Mouse (Mus musculus): ENCODE results near the gene Cd200r2. TPM values are rescaled to one million over a fixed set of nuclear protein-coding genes. Genes with fewer than 3 reads are reported as not detected.
A peak's percentile ranks its signal among the peaks of the same experiment; 100 is the strongest.

Cd200r2 gene
- polyA plus RNA-seq, 1 experiment from 2014 or later, result 0.06 TPM

DNA sequence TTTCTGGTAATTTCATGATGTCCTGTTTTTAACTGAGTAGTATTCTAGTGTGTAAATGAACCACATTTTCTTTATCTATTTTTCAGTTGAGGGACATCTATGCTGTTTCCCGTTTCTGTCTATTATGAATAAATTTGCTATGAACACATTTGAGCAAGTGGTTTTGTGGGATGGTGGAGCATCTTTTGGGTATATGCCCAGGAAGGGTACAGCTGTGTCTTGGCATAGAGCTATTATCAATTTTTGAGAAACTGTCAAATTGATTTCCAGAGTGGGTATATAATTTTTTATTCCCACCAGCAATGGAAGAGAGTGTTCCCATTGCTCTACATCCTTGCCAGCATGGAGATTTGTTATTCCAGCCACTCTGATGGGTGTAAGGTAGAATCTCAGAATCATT is 65.1 kb downstream of the Cd200r2 start:
- no peaks in the 10 kb centered on the region for H3K36me3 ChIP-seq (ENCODE audit: control insufficient read depth, insufficient read depth)
- H3K27me3 ChIP-seq (ENCODE audit: control insufficient read depth, insufficient read depth, low read depth, low read length), result no peaks in the 10 kb centered on the region
- no peak for ATAC-seq (ENCODE audit: low read depth)
- no peaks in the 10 kb centered on the region for H3K4me1 ChIP-seq (ENCODE audit: control insufficient read depth, low read depth, low read length)
- H3K4me2 ChIP-seq (ENCODE audit: low read depth, low read length), result no peak overlapping the region
- no peaks in the 10 kb centered on the region for H3K9me3 ChIP-seq (replicated peaks; ENCODE audit: control insufficient read depth, low read length)
- no peak overlapping the region for H3K4me3 ChIP-seq (ENCODE audit: low read depth, low read length)
- no peak overlapping the region for H3K9ac ChIP-seq (ENCODE audit: low read depth, low read length)
- WGBS (ENCODE audit: insufficient replicate concordance), result 56% methylated on average over 1 of the region's 1 CpGs
- H3K27ac ChIP-seq (ENCODE audit: low read length), result no peak overlapping the region

GRCm38 (mm10) chr16:44943468-44943867 is 76.6 kb downstream of the Cd200r2 start, which contains the start of gene Cd200r3:
Gene Cd200r3 (plus strand): TSS chr16:44943678.
- WGBS (ENCODE audit: insufficient replicate concordance), result 10% methylated on average over 3 of the region's 3 CpGs
- no peak for ATAC-seq (ENCODE audit: low read depth)

GRCm38 (mm10) chr16:44951360-44952114 is 84.6 kb downstream of the Cd200r2 start:
- Histone ChIP-seq H3K36me3 (ENCODE audit: control insufficient read depth, insufficient read depth) (no peaks in the 10 kb centered on the region), H3K4me1 (ENCODE audit: control insufficient read depth, low read depth, low read length) (no peaks in the 10 kb centered on the region), H3K27ac (ENCODE audit: low read length) (no peak overlapping the region), H3K9ac (ENCODE audit: low read depth, low read length) (no peak overlapping the region), H3K27me3 (ENCODE audit: control insufficient read depth, insufficient read depth, low read depth, low read length) (no peaks in the 10 kb centered on the region), H3K9me3 (replicated peaks; ENCODE audit: control insufficient read depth, low read length) (no peaks in the 10 kb centered on the region), H3K4me2 (ENCODE audit: low read depth, low read length) (no peak overlapping the region), H3K4me3 (ENCODE audit: low read depth, low read length) (no peak overlapping the region)
- 42% methylated on average over 4 of the region's 4 CpGs for WGBS (ENCODE audit: insufficient replicate concordance)
- ATAC-seq (ENCODE audit: low read depth), result no peak

More at GRCm38 (mm10) chr16:44943468-44943867, 76.6 kb downstream of the Cd200r2 start, which contains the start of gene Cd200r3:
- Histone ChIP-seq H3K27me3 (ENCODE audit: control insufficient read depth, insufficient read depth, low read depth, low read length) (no peaks in the 10 kb centered on the region), H3K27ac (ENCODE audit: low read length) (no peak within 1 kb of the TSS), H3K9me3 (replicated peaks; ENCODE audit: control insufficient read depth, low read length) (no peaks in the 10 kb centered on the region), H3K4me2 (ENCODE audit: low read depth, low read length) (no peak within 1 kb of the TSS), H3K9ac (ENCODE audit: low read depth, low read length) (no peak within 1 kb of the TSS), H3K36me3 (ENCODE audit: control insufficient read depth, insufficient read depth) (no peaks in the 10 kb centered on the region), H3K4me1 (ENCODE audit: control insufficient read depth, low read depth, low read length) (no peaks in the 10 kb centered on the region), H3K4me3 (ENCODE audit: low read depth, low read length) (no peak within 1 kb of the TSS)

DNA sequence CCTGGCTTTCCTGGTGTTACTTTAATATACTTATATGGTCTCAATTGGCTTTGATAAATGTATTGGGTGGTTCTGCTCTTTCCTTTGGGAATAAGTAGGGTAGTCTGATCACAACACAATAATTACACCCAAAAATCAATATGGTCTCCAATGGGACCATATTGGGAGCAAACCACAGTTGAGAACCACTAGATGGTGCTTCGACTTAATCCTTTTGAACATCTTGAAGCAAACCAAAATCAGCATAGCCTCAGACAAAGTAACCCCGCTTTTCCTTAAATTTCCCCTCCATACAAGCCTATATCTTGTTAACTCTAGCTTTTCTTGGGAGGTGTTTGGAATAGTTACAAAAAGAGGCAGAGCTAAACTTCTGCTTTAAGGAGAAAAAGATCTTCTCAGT is 95.4 kb downstream of the Cd200r2 start:
- no peak overlapping the region for H3K4me3 ChIP-seq (ENCODE audit: low read depth, low read length)
- no peak overlapping the region for H3K4me2 ChIP-seq (ENCODE audit: low read depth, low read length)
- H3K27ac ChIP-seq (ENCODE audit: low read length), result no peak overlapping the region
- no peaks in the 10 kb centered on the region for H3K27me3 ChIP-seq (ENCODE audit: control insufficient read depth, insufficient read depth, low read depth, low read length)
- no peak overlapping the region for H3K9ac ChIP-seq (ENCODE audit: low read depth, low read length)
- H3K4me1 ChIP-seq (ENCODE audit: control insufficient read depth, low read depth, low read length), result peaks cover 2% of the 10 kb centered on the region; the same call in 1 of the 2 replicates
- no peaks in the 10 kb centered on the region for H3K36me3 ChIP-seq (ENCODE audit: control insufficient read depth, insufficient read depth)
- WGBS (ENCODE audit: insufficient replicate concordance), result 51% methylated on average over 2 of the region's 2 CpGs
- H3K9me3 ChIP-seq (replicated peaks; ENCODE audit: control insufficient read depth, low read length), result no peaks in the 10 kb centered on the region
- ATAC-seq (ENCODE audit: low read depth), result no peak

DNA sequence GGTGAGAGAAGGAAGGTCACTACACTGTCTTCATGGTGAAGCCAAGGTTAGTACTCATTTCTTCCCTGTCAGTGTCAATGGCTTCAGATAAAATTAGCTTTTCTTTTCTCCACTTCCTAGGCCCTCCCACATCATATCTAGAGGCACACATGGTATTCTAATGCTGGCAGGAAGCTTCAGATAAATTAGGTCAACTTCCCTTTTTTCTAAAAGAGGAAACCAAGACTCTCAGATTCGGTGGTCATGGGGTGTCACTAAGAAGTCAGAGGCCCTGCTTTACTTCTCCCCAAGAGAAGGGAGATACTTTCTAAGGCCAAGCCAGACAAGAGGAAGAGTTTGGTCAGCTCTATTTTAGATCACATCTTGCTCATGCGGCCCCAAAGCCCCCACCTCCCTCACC is 95.9 kb downstream of the Cd200r2 start:
- H3K27me3 ChIP-seq (ENCODE audit: control insufficient read depth, insufficient read depth, low read depth, low read length), result no peaks in the 10 kb centered on the region
- no peaks in the 10 kb centered on the region for H3K9me3 ChIP-seq (replicated peaks; ENCODE audit: control insufficient read depth, low read length)
- no peaks in the 10 kb centered on the region for H3K36me3 ChIP-seq (ENCODE audit: control insufficient read depth, insufficient read depth)
- no peak overlapping the region for H3K4me2 ChIP-seq (ENCODE audit: low read depth, low read length)
- 11% methylated on average over 2 of the region's 2 CpGs for WGBS (ENCODE audit: insufficient replicate concordance)
- 0 out of 2 replicates have a peak overlapping the region, but pooled peaks have one; percentile 31 for H3K27ac ChIP-seq (ENCODE audit: low read length)
- no peak overlapping the region for H3K9ac ChIP-seq (ENCODE audit: low read depth, low read length)
- no peak overlapping the region for H3K4me3 ChIP-seq (ENCODE audit: low read depth, low read length)
- peaks cover 2% of the 10 kb centered on the region; the same call in 1 of the 2 replicates for H3K4me1 ChIP-seq (ENCODE audit: control insufficient read depth, low read depth, low read length)
- peak; percentile 63 for ATAC-seq (ENCODE audit: low read depth)

- ATAC-seq (ENCODE audit: low read depth), result no peak
- 28% methylated on average over 6 of the region's 6 CpGs for WGBS (ENCODE audit: insufficient replicate concordance)
Measured at GRCm38 (mm10) chr16:44964526-44965374, 97.9 kb downstream of the Cd200r2 start.

DNA sequence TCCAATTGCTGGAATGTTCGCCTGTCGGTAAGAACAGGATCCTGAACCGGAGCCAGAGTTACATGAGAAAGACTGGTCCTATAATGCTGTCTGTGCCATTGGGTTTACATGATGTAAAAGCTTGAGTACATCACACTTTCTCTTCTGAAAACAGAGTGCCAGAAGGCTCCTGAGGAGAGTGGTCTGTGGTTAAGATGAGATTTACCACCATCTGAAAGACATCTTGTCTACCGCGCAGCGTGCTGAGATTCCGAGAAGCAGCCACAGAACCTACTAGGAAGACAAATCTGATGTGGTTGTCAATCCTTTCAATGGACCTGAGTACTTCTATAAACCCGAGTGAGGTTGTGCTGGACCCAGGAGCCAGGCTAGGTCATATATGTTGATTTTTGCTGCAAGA is 98.5 kb downstream of the Cd200r2 start:
- no peaks in the 10 kb centered on the region for H3K36me3 ChIP-seq (ENCODE audit: control insufficient read depth, insufficient read depth)
- no peak overlapping the region for H3K27ac ChIP-seq (ENCODE audit: low read length)
- no peaks in the 10 kb centered on the region for H3K27me3 ChIP-seq (ENCODE audit: control insufficient read depth, insufficient read depth, low read depth, low read length)
- no peak overlapping the region for H3K4me2 ChIP-seq (ENCODE audit: low read depth, low read length)
- peaks cover 2% of the 10 kb centered on the region; the same call in 1 of the 2 replicates for H3K4me1 ChIP-seq (ENCODE audit: control insufficient read depth, low read depth, low read length)
- H3K9ac ChIP-seq (ENCODE audit: low read depth, low read length), result no peak overlapping the region
- 36% methylated on average over 8 of the region's 8 CpGs for whole genome bisulfite sequencing (ENCODE audit: insufficient replicate concordance)
- H3K4me3 ChIP-seq (ENCODE audit: low read depth, low read length), result no peak overlapping the region
- no peak for ATAC-seq (ENCODE audit: low read depth)
- no peaks in the 10 kb centered on the region for H3K9me3 ChIP-seq (replicated peaks; ENCODE audit: control insufficient read depth, low read length)

More at GRCm38 (mm10) chr16:44964526-44965374, 97.9 kb downstream of the Cd200r2 start:
- Histone ChIP-seq H3K4me2 (ENCODE audit: low read depth, low read length) (no peak overlapping the region), H3K36me3 (ENCODE audit: control insufficient read depth, insufficient read depth) (no peaks in the 10 kb centered on the region), H3K4me3 (ENCODE audit: low read depth, low read length) (no peak overlapping the region), H3K27ac (ENCODE audit: low read length) (no peak overlapping the region), H3K4me1 (ENCODE audit: control insufficient read depth, low read depth, low read length) (peaks cover 2% of the 10 kb centered on the region; the same call in 1 of the 2 replicates), H3K27me3 (ENCODE audit: control insufficient read depth, insufficient read depth, low read depth, low read length) (no peaks in the 10 kb centered on the region), H3K9ac (ENCODE audit: low read depth, low read length) (no peak overlapping the region), H3K9me3 (replicated peaks; ENCODE audit: control insufficient read depth, low read length) (no peaks in the 10 kb centered on the region)
